Mouse (Mus musculus) CH12.LX (cell line): ENCODE measurements at regions not wholly inside any gene's neighbourhood (a gene's known extent, or its start where the extent isn't known, plus 50 kb on each side); places are given as distances from the start of the nearest gene placed in this dataset.

Experiments
- EP300 ChIP-seq: IDR thresholded peaks from 2 replicates; pipeline ENCODE4 v1.6.1; 2011; ENCODE audit warnings: low read length, improper control_type of control experiment
- POLR2AphosphoS2 ChIP-seq: IDR thresholded peaks from 2 replicates; pipeline ENCODE4 v1.6.1; 2011; ENCODE audit warnings: low read depth, low read length, improper control_type of control experiment
- ZNF384 ChIP-seq: IDR thresholded peaks from 2 replicates; pipeline ENCODE4 v1.6.1; 2012; ENCODE audit warnings: low read depth, low read length, improper control_type of control experiment, inconsistent platforms

- TF ChIP-seq POLR2AphosphoS2 (no peak), ZNF384 (no peak), EP300 (no peak)
Measured at GRCm38 (mm10) chr2:46521147-46521965, 1404.2 kb upstream of the Zeb2 start.
